Mouse (Mus musculus) forebrain, embryonic 12.5 days (tissue): ENCODE measurements around the gene Igfbp7. TPM values are rescaled to one million over a fixed set of nuclear protein-coding genes. Genes with fewer than 3 reads are reported as not detected.
A peak's percentile ranks its signal among the peaks of the same experiment; 100 is the strongest.

ENCODE experiments used
- ATAC-seq: fragments of 200-750 bp; cut with Nextera tagmentation; 2 replicates; pipeline ENCODE4 v1.8.0; 2017; ENCODE audit warnings: moderate TSS enrichment; ENCODE audit not compliant: low FRiP score
- H3K27ac ChIP-seq: fragments of 300-500 bp; sonication (generic); 2 replicates; pipeline ENCODE4 v1.5.1; 2016; ENCODE audit warnings: mild to moderate bottlenecking
- H3K27me3 ChIP-seq: fragments of 300-500 bp; sonication (generic); 2 replicates; pipeline ENCODE4 v1.6.1; 2016; ENCODE audit warnings: mild to moderate bottlenecking
- H3K36me3 ChIP-seq: fragments of 300-500 bp; sonication (generic); replicated peaks from 2 replicates; pipeline ENCODE4 v1.6.1; 2016; ENCODE audit warnings: mild to moderate bottlenecking
- H3K4me1 ChIP-seq: fragments of 300-500 bp; sonication (generic); 2 replicates; pipeline ENCODE4 v1.6.1; 2016
- H3K4me2 ChIP-seq: fragments of 300-500 bp; sonication (generic); 2 replicates; pipeline ENCODE4 v1.6.1; 2016; ENCODE audit warnings: mild to moderate bottlenecking, moderate library complexity
- H3K4me3 ChIP-seq: fragments of 300-500 bp; sonication (generic); replicated peaks from 2 replicates; pipeline ENCODE4 v1.5.1; 2016; ENCODE audit warnings: mild to moderate bottlenecking
- H3K9ac ChIP-seq: fragments of 300-500 bp; sonication (generic); 2 replicates; pipeline ENCODE4 v1.6.1; 2016; ENCODE audit warnings: mild to moderate bottlenecking
- H3K9me3 ChIP-seq: fragments of 300-500 bp; sonication (generic); 2 replicates; pipeline ENCODE4 v1.6.1; 2016
- WGBS: fragments of 180-500 bp; shearing (Covaris S2); methylation state at CpG from one replicate; pipeline ENCODE4 v1.1.7; 2016; 5-methylcytosine and 5-hydroxymethylcytosine counted together
- polyA plus RNA-seq: library from polyadenylated mRNA; unstranded; fragments of >200 nt; fragmentation: Nextera tagmentation; extraction: Ambion mirVana; gene quantifications from 2 replicates; pipeline ENCODE4 v1.2.1, GENCODE M21; 2016

The Igfbp7 gene
- polyA plus RNA-seq, 1 experiment from 2014 or later = 28.9 TPM

- Histone ChIP-seq H3K4me1 (peaks cover 34% of the 10 kb centered on the region), H3K27ac (peak within 1 kb of the TSS; percentile 90), H3K9ac (peak within 1 kb of the TSS; percentile 84), H3K4me2 (peak within 1 kb of the TSS; percentile 99), H3K4me3 (peak within 1 kb of the TSS; percentile 95), H3K9me3 (no peaks in the 10 kb centered on the region), H3K27me3 (no peaks in the 10 kb centered on the region), H3K36me3 (peaks cover 44% of the 10 kb centered on the region)
- peak; percentile 96 for ATAC-seq
- WGBS = 0% methylated on average over 85 of the region's 85 CpGs
These were observed 97.7 kb downstream of the Igfbp7 start, which contains the start of the genes Noa1 and Polr2b for GRCm38 (mm10) chr5:77309924-77310772. Gene Noa1 (minus strand): TSS chr5:77310084. Gene Polr2b (plus strand): TSS chr5:77310147.

GRCm38 (mm10) chr5:77309051-77309906 lies 98.6 kb downstream of the Igfbp7 start:
- H3K27ac ChIP-seq = peak overlapping the region; percentile 90
- H3K4me3 ChIP-seq = peak overlapping the region; percentile 95
- H3K36me3 ChIP-seq = peaks cover 45% of the 10 kb centered on the region
- peak overlapping the region; percentile 84 for H3K9ac ChIP-seq
- H3K27me3 ChIP-seq = no peaks in the 10 kb centered on the region
- H3K4me2 ChIP-seq = peak overlapping the region; percentile 99
- no peaks in the 10 kb centered on the region for H3K9me3 ChIP-seq
- peaks cover 34% of the 10 kb centered on the region for H3K4me1 ChIP-seq
- ATAC-seq = peak; percentile 39
- under 1% methylated on average over 76 of the region's 76 CpGs for WGBS

GRCm38 (mm10) chr5:77307821-77308553 lies 99.9 kb downstream of the Igfbp7 start:
- peak overlapping the region; percentile 84 for H3K9ac ChIP-seq
- no peak overlapping the region for H3K27ac ChIP-seq
- no peaks in the 10 kb centered on the region for H3K27me3 ChIP-seq
- no peaks in the 10 kb centered on the region for H3K9me3 ChIP-seq
- peaks cover 34% of the 10 kb centered on the region for H3K4me1 ChIP-seq
- ATAC-seq = no peak
- peak overlapping the region; percentile 99 for H3K4me2 ChIP-seq
- 89% methylated on average over 5 of the region's 5 CpGs for WGBS
- peak overlapping the region; percentile 95 for H3K4me3 ChIP-seq
- H3K36me3 ChIP-seq = peaks cover 41% of the 10 kb centered on the region

GRCm38 (mm10) chr5:77301296-77301903 lies 106.4 kb downstream of the Igfbp7 start:
- no peak overlapping the region for H3K4me3 ChIP-seq
- H3K27me3 ChIP-seq = no peaks in the 10 kb centered on the region
- peaks cover 75% of the 10 kb centered on the region for H3K36me3 ChIP-seq
- H3K9ac ChIP-seq = no peak overlapping the region
- WGBS = 87% methylated on average over 6 of the region's 6 CpGs
- H3K4me2 ChIP-seq = no peak overlapping the region
- H3K4me1 ChIP-seq = no peaks in the 10 kb centered on the region
- no peak for ATAC-seq
- H3K27ac ChIP-seq = no peak overlapping the region
- no peaks in the 10 kb centered on the region for H3K9me3 ChIP-seq

GRCm38 (mm10) chr5:77299486-77299885 lies 108.4 kb downstream of the Igfbp7 start:
- WGBS = 92% methylated on average over 2 of the region's 2 CpGs
- Histone ChIP-seq H3K9ac (no peak overlapping the region), H3K9me3 (no peaks in the 10 kb centered on the region), H3K4me2 (no peak overlapping the region), H3K27ac (no peak overlapping the region), H3K27me3 (no peaks in the 10 kb centered on the region), H3K36me3 (peaks cover 72% of the 10 kb centered on the region), H3K4me1 (no peaks in the 10 kb centered on the region), H3K4me3 (no peak overlapping the region)
- ATAC-seq = no peak

Other genes with a start within 250 kb of the Igfbp7 start
- 0.73 and 0.75 TPM in 2 replicates for gene Spink2, start 196.6 kb downstream of the Igfbp7 start, polyA plus RNA-seq
- gene Rest, start 142.6 kb downstream of the Igfbp7 start, polyA plus RNA-seq = 19.7 and 22.2 TPM in 2 replicates
- 36.3 and 37.5 TPM in 2 replicates for gene Noa1, start 98.0 kb downstream of the Igfbp7 start, polyA plus RNA-seq
- 102 and 109 TPM in 2 replicates for gene Polr2b, start 97.9 kb downstream of the Igfbp7 start, polyA plus RNA-seq